Mouse (Mus musculus): ENCODE measurements around the gene Ppp2r5e. TPM values are rescaled to one million over a fixed set of nuclear protein-coding genes. Genes with fewer than 3 reads are reported as not detected.

Gene Ppp2r5e
- 39.4 and 42.7 TPM in 2 replicates for polyA plus RNA-seq (2012; rRNA removed)

DNA sequence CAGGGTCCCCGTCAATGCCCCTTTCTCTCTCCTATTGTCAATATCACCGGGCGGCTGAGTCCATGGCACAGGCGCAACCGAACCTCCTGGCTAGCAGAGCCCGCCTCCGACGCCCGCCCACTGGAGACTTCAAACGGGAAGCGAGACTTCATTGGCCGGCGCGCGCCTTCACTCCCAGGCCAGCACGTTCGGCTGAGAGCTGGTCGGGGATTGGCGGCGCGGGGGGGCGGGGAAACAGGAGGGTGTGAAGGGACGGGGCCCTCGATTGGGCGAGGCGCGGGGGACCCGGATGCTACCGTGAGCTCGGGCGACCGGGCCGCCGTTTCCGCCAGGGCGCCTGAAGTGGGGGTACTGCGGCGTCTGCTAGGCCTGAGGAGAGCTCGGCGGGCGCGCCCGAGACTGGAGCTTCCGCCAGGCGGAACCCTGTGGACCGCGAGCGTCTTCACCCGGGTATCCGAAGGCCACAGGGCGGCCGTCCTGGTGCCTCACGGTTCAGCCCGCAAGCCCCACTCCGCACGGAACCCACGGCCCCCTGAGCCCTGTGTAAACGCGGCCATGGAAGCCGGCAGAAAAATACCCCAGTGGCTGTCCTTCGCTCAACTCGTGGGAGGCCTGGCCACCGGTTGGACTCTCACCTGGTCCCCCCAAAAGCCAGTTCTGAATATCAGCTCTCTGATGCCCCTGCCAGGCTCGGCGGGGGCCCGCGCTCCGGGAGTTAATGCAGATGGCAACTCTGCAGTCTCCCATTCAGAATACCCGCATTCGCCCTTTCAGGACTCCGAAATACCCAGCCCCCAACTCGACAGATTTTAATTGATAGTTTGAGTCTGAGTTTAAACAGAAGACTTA lies at the start of gene Ppp2r5e:
TSS of gene Ppp2r5e (minus strand) at position 92 of the 849 bp plus-strand sequence.
- Histone ChIP-seq H3K27me3 (ENCODE audit: control insufficient read depth, insufficient read depth, low read length) (no peaks in the 10 kb centered on the region), H3K4me3 (replicated peaks; ENCODE audit: insufficient read depth, low read depth, low read length) (peak within 1 kb of the TSS; percentile 82), H3K4me1 (ENCODE audit: control insufficient read depth, insufficient read depth, low read length) (peaks cover 12% of the 10 kb centered on the region), H3K27ac (ENCODE audit: insufficient read depth, low read length) (peak within 1 kb of the TSS; percentile 100)
- TF ChIP-seq CTCF (IDR thresholded peaks at IDR 0.05; ENCODE audit: borderline replicate concordance, insufficient read depth, low read depth, low read length) (no peak), POLR2A (IDR thresholded peaks at IDR 0.05; ENCODE audit: borderline replicate concordance, insufficient read depth, low read length) (peak; percentile 71)
- WGBS, result under 1% methylated on average over 72 of the region's 72 CpGs
- DNase-seq, result peak; percentile 98 to 99

DNA sequence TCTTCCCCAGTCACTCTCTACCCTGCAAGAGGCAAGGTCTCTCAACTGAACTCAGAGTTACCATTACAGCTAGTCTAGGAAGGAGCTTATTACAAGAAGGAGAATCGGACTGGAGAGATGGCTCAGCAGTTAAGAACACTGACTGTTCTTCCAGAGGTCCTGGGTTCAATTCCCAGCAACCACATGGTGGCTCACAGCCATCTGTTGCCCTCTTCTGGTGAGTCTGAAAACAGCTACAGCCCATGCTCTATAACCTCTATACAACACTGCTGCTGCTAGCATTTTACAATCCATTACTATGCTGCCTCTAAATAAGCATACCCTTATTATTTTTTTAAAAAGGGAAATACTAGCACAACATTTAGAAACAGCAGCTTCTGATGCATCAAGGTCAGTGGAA lies 49.7 kb upstream of the Ppp2r5e start:
- H3K4me3 ChIP-seq (replicated peaks; ENCODE audit: insufficient read depth, low read depth, low read length), result no peak overlapping the region
- no peak for DNase-seq
- H3K27me3 ChIP-seq (ENCODE audit: control insufficient read depth, insufficient read depth, low read length), result no peaks in the 10 kb centered on the region
- H3K27ac ChIP-seq (ENCODE audit: insufficient read depth, low read length), result no peak overlapping the region
- 94% methylated on average over 1 of the region's 1 CpGs for WGBS
- TF ChIP-seq CTCF (IDR thresholded peaks at IDR 0.05; ENCODE audit: borderline replicate concordance, insufficient read depth, low read depth, low read length) (peak; percentile 28; the same call in 1 of the 2 replicates), POLR2A (IDR thresholded peaks at IDR 0.05; ENCODE audit: borderline replicate concordance, insufficient read depth, low read length) (no peak)
- H3K4me1 ChIP-seq (ENCODE audit: control insufficient read depth, insufficient read depth, low read length), result no peaks in the 10 kb centered on the region

DNA sequence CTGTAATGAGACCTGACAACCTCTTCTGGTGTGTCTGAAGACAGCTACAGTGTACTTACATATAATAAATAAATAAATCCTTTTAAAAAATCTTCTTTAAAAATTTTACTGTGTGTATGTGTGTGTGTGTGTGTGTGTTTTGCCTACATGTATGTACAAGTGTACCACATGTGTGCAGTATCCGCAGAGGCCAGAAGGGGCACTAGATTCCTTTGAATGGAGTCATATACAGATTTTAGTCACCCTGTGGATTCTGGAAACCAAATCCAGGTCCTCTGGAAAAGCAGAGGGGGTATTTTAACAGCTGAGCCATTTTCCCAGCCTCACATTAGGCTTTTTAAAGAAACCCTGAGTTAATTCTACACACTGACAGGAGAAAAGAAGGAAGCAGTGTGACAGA lies 45.7 kb upstream of the Ppp2r5e start:
- no peak for DNase-seq
- H3K27ac ChIP-seq (ENCODE audit: insufficient read depth, low read length), result no peak overlapping the region
- WGBS, result 96% methylated on average over 1 of the region's 1 CpGs
- H3K4me3 ChIP-seq (replicated peaks; ENCODE audit: insufficient read depth, low read depth, low read length), result no peak overlapping the region
- no peaks in the 10 kb centered on the region for H3K4me1 ChIP-seq (ENCODE audit: control insufficient read depth, insufficient read depth, low read length)
- TF ChIP-seq POLR2A (IDR thresholded peaks at IDR 0.05; ENCODE audit: borderline replicate concordance, insufficient read depth, low read length) (no peak), CTCF (IDR thresholded peaks at IDR 0.05; ENCODE audit: borderline replicate concordance, insufficient read depth, low read depth, low read length) (no peak)
- H3K27me3 ChIP-seq (ENCODE audit: control insufficient read depth, insufficient read depth, low read length), result no peaks in the 10 kb centered on the region

DNA sequence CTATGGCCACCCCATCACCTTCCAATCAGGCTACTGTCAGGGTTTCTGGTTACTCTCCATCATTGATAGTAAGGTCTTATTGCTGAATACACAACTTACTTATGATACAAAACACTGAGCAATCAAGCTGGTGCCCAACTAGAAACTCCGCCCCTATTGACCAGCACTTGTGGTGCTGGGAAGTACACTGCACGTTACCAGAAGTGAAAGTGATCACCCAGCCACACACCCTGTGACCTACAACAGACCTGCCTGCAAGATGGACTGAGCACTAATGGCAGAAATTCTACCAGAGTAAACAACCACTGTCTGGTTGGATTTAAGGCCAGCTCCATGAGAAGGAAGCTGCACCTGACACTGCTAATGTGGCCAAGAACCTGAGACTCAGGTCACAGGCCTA lies 42.3 kb upstream of the Ppp2r5e start:
- 96% methylated on average over 2 of the region's 2 CpGs for WGBS
- Histone ChIP-seq H3K27ac (ENCODE audit: insufficient read depth, low read length) (no peak overlapping the region), H3K4me1 (ENCODE audit: control insufficient read depth, insufficient read depth, low read length) (no peaks in the 10 kb centered on the region), H3K4me3 (replicated peaks; ENCODE audit: insufficient read depth, low read depth, low read length) (no peak overlapping the region), H3K27me3 (ENCODE audit: control insufficient read depth, insufficient read depth, low read length) (no peaks in the 10 kb centered on the region)
- DNase-seq, result no peak
- TF ChIP-seq POLR2A (IDR thresholded peaks at IDR 0.05; ENCODE audit: borderline replicate concordance, insufficient read depth, low read length) (no peak), CTCF (IDR thresholded peaks at IDR 0.05; ENCODE audit: borderline replicate concordance, insufficient read depth, low read depth, low read length) (no peak)

DNA sequence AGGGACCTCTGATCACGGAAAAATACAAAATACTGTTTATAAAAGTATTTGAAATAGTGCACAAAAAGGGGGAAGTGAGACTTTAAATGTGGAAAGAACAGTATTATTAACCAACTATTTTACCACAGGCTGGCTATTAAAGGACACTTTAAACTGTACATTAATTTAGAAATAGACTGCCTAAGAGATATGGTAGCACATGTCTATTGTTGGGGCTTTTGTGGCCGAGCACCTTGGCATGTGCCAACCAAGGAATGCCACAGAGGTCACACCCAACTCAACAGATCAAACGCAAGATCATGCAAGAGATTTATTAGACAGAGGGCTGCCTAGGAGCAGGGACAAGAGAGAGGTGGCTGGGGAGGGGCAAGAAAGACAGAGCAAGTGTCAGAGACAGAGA lies 41.1 kb upstream of the Ppp2r5e start:
- H3K4me3 ChIP-seq (replicated peaks; ENCODE audit: insufficient read depth, low read depth, low read length), result no peak overlapping the region
- H3K4me1 ChIP-seq (ENCODE audit: control insufficient read depth, insufficient read depth, low read length), result no peaks in the 10 kb centered on the region
- 90% methylated on average over 3 of the region's 3 CpGs for WGBS
- H3K27me3 ChIP-seq (ENCODE audit: control insufficient read depth, insufficient read depth, low read length), result no peaks in the 10 kb centered on the region
- no peak for DNase-seq
- no peak overlapping the region for H3K27ac ChIP-seq (ENCODE audit: insufficient read depth, low read length)
- TF ChIP-seq CTCF (IDR thresholded peaks at IDR 0.05; ENCODE audit: borderline replicate concordance, insufficient read depth, low read depth, low read length) (no peak), POLR2A (IDR thresholded peaks at IDR 0.05; ENCODE audit: borderline replicate concordance, insufficient read depth, low read length) (no peak)

DNA sequence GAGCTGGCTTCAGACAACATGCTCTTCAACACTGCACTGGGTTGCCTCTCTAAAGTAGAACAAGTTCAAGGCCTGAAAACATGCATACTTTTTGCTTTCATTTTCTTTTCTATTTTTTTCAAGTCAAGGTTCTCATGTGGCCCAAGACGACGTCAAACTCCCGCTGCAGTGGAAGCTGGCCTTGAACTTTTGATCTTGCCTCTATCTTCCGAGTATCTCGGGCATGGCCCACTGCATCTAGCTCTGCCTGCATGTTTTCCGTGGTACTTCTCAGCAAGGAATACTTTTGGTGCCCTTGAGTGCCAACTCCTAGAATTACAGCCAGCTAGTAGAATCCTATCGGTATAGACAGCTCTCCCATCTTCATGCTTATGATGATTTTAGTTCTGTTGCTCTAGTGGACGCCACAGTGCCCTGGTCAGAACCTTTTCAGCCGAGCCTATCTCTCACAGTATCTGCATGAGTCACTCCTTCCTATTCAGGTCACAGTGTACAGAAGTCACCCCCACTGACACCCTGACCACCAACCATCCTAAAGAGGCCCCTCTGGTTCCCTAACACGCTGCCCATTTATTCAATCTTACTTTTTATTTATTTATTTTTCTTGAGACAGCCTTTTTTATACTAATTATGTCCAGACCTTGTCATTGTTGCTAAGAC lies 39.9 kb upstream of the Ppp2r5e start:
- Histone ChIP-seq H3K4me3 (replicated peaks; ENCODE audit: insufficient read depth, low read depth, low read length) (no peak overlapping the region), H3K4me1 (ENCODE audit: control insufficient read depth, insufficient read depth, low read length) (no peaks in the 10 kb centered on the region), H3K27ac (ENCODE audit: insufficient read depth, low read length) (no peak overlapping the region), H3K27me3 (ENCODE audit: control insufficient read depth, insufficient read depth, low read length) (no peaks in the 10 kb centered on the region)
- 90% methylated on average over 10 of the region's 10 CpGs for WGBS
- no peak for TF ChIP-seq CTCF (IDR thresholded peaks at IDR 0.05; ENCODE audit: borderline replicate concordance, insufficient read depth, low read depth, low read length)
- no peak for DNase-seq

DNA sequence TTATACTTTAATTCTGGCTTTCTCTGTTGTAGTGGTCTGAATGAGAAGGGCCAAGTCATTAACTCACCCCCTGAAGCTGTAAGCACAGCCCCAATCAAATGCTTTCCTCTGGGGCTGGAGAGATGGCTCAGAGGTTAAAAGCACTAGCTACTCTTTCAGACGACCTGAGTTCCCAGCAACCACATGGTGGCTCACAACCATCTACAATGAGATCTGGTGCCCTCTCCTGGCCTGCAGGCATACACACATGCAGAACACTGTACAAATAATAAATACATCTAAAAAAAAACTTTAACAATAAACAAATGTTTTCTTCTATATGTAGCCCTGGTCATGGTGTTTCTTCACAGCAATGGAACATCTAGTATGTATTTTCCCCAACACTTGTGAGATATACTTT lies 33.6 kb upstream of the Ppp2r5e start:
- H3K4me1 ChIP-seq (ENCODE audit: control insufficient read depth, insufficient read depth, low read length), result no peaks in the 10 kb centered on the region; the same call in 1 of the 2 replicates
- WGBS, result 62% methylated on average over 1 of the region's 1 CpGs
- no peak overlapping the region for H3K27ac ChIP-seq (ENCODE audit: insufficient read depth, low read length)

DNA sequence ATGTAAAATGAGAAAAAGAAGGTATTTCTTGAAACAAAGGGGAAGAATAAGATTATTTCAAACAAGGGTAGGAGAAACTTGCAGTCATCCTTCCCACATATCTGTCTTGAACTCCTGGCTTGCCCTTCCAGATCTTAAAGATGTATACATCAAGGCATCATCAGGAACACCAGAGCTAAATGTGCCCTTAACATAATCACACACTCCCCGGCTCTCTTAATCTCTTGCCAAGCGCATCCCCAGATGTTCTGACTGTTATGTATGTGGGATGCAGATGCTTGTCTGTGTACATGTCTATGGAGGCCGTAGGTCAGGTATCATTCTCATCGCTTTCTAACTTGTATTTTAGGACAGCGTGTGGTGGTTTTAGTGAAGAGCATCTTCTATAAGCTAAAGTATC lies 27.2 kb upstream of the Ppp2r5e start:
- TF ChIP-seq CTCF (IDR thresholded peaks at IDR 0.05; ENCODE audit: borderline replicate concordance, insufficient read depth, low read depth, low read length), result no peak
- H3K4me3 ChIP-seq (replicated peaks; ENCODE audit: insufficient read depth, low read depth, low read length), result no peak overlapping the region
- WGBS, result 91% methylated on average over 5 of the region's 5 CpGs

More for the DNA sequence above, 33.6 kb upstream of the Ppp2r5e start:
- H3K4me3 ChIP-seq (replicated peaks; ENCODE audit: insufficient read depth, low read depth, low read length), result no peak overlapping the region
- no peak for TF ChIP-seq POLR2A (IDR thresholded peaks at IDR 0.05; ENCODE audit: borderline replicate concordance, insufficient read depth, low read length)
- no peak for TF ChIP-seq CTCF (IDR thresholded peaks at IDR 0.05; ENCODE audit: borderline replicate concordance, insufficient read depth, low read depth, low read length)
- DNase-seq, result no peak
- no peaks in the 10 kb centered on the region for H3K27me3 ChIP-seq (ENCODE audit: control insufficient read depth, insufficient read depth, low read length)

More for the DNA sequence above, 27.2 kb upstream of the Ppp2r5e start:
- H3K27ac ChIP-seq (ENCODE audit: insufficient read depth, low read length), result no peak overlapping the region
- no peaks in the 10 kb centered on the region for H3K27me3 ChIP-seq (ENCODE audit: control insufficient read depth, insufficient read depth, low read length)
- H3K4me1 ChIP-seq (ENCODE audit: control insufficient read depth, insufficient read depth, low read length), result no peaks in the 10 kb centered on the region; the same call in 1 of the 2 replicates
- DNase-seq, result no peak

Measured in cerebellum, adult 2 months (tissue).